Mouse (Mus musculus): ENCODE data around the gene Myzap.

DNA sequence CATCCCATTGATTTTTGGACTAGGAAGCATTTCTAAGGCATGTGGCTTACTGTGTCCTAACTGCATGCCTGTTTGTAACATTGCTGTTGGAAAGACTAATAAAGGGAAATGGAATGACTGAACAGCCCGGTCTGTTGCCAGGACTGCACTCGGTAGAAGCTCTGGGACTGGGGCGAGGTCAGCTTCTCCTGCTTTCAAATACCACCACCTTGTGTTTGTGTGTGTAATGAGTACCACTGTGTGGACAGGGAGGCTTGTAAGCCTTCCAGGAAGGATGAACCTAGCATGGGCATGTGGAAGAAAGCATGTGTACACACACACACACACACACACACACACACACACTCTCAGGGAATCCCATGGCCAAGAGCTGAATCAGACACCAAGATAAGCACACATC, 72.3 kb downstream of the Myzap start:
- TF ChIP-seq CTCF (IDR thresholded peaks at IDR 0.05; ENCODE audit: extremely low read depth, insufficient read depth, low read length) (no peak), POLR2A (IDR thresholded peaks at IDR 0.05; ENCODE audit: extremely low read depth, insufficient read depth, low read length) (no peak)

All from cortical plate, adult 2 months (tissue).